Mouse (Mus musculus) intestine, embryonic 16.5 days (tissue): ENCODE measurements at regions not wholly inside any gene's neighbourhood (a gene's known extent, or its start where the extent isn't known, plus 50 kb on each side); places are given as distances from the start of the nearest gene placed in this dataset.

Source experiments
- ATAC-seq: fragments of 200-750 bp; cut with Nextera tagmentation; 2 replicates; pipeline ENCODE4 v1.8.0; 2017; ENCODE audit warnings: moderate TSS enrichment, moderate library complexity
- H3K27ac ChIP-seq: fragments of 300-500 bp; sonication (generic); 2 replicates; pipeline ENCODE4 v1.5.1; 2014; ENCODE audit warnings: mild to moderate bottlenecking, low read length
- H3K27me3 ChIP-seq: fragments of 300-500 bp; sonication (generic); replicated peaks from 2 replicates; pipeline ENCODE4 v1.6.1; 2014; ENCODE audit warnings: low read length, control low read depth, mixed read lengths; ENCODE audit not compliant: control insufficient read depth, insufficient read depth
- H3K36me3 ChIP-seq: fragments of 300-500 bp; sonication (generic); 2 replicates; pipeline ENCODE4 v1.6.1; 2014; ENCODE audit warnings: low read length, control low read depth; ENCODE audit not compliant: control insufficient read depth, insufficient read depth
- H3K4me1 ChIP-seq: fragments of 300-500 bp; sonication (generic); 2 replicates; pipeline ENCODE4 v1.6.1; 2014; ENCODE audit warnings: low read length, control low read depth, mixed read lengths; ENCODE audit not compliant: control insufficient read depth, insufficient read depth
- H3K4me2 ChIP-seq: fragments of 300-500 bp; sonication (generic); 2 replicates; pipeline ENCODE4 v1.6.1; 2014; ENCODE audit warnings: low read depth, low read length, control low read depth
- H3K4me3 ChIP-seq: fragments of 300-500 bp; sonication (generic); 2 replicates; pipeline ENCODE4 v1.5.1; 2014; ENCODE audit warnings: mild to moderate bottlenecking, low read length
- H3K9ac ChIP-seq: fragments of 300-500 bp; sonication (generic); 2 replicates; pipeline ENCODE4 v1.6.1; 2014; ENCODE audit warnings: low read depth, low read length
- H3K9me3 ChIP-seq: fragments of 300-500 bp; sonication (generic); 2 replicates; pipeline ENCODE4 v1.6.1; 2016; ENCODE audit warnings: low read length, control low read depth; ENCODE audit not compliant: control insufficient read depth
- WGBS: fragments of 180-500 bp; shearing (Covaris S2); extraction: QIAGEN DNeasy Blood & Tissue Kit; methylation state at CpG from one replicate; pipeline ENCODE4 v1.1.7; 2014; 5-methylcytosine and 5-hydroxymethylcytosine counted together

GRCm38 (mm10) chr7:88847946-88848524, 418.0 kb downstream of the Rab38 start:
- WGBS, result 70% methylated on average over 4 of the region's 4 CpGs
- Histone ChIP-seq H3K27ac (no peak overlapping the region), H3K4me3 (no peak overlapping the region), H3K27me3 (no peaks in the 10 kb centered on the region), H3K4me1 (no peaks in the 10 kb centered on the region), H3K36me3 (no peaks in the 10 kb centered on the region), H3K9ac (no peak overlapping the region), H3K4me2 (no peak overlapping the region), H3K9me3 (no peaks in the 10 kb centered on the region)
- ATAC-seq, result no peak
